Mouse (Mus musculus): ENCODE measurements around the gene Gm28230. TPM values are rescaled to one million over a fixed set of nuclear protein-coding genes. Genes with fewer than 3 reads are reported as not detected.

The Gm28230 gene
- total RNA-seq, 2 experiments from 2014 or later: 0.12 TPM; not detected in 1

DNA sequence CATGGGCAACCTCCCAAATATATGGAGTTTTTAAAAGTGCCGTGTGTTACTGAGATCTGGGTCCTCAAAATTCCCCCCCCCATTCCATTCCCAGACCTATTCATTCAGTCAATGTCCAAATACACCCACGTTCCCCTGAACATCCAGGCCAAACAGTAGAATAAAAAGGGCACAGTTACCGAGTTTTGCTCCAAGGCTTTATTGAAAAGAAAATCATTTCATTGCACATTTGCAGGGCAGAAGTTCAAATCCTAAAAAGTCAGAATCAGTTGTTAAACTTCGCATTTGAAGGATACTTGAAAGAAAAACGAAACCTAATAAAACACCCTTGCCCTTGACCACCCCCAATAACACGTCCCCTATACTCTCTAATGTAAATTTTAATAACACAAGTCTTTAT, 23.7 kb upstream of the Gm28230 start:
- no peak for DNase-seq
- intact Hi-C loops (cut with DNase I): loop anchor here (2.0 to 5.0 kb wide), 4 partner anchors 259 to 449 kb away; no protein-coding TSS in a partner anchor

DNA sequence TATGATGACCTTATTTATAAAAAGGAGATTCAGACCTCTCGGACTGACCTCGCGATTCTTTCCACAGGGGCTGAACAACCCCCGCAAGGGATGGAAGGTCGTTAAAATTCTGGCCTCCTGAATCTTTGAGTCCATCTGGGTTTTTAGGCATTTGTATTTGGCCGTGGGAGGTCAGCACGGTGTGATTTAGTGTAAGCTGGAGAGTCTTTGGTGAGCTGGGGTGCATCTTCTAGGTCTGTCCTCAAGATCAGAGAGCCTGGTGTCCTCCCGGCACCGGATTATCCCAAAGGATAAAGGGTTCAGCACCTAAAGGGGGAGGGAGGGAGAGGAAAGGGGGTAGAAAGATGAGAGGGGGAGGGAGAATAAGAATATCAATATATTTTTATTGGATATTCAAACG, 23.2 kb upstream of the Gm28230 start:
- intact Hi-C loops (cut with DNase I): loop anchor here (2.0 to 5.0 kb wide), 4 partner anchors 259 to 449 kb away; no protein-coding TSS in a partner anchor
- no peak for DNase-seq

DNA sequence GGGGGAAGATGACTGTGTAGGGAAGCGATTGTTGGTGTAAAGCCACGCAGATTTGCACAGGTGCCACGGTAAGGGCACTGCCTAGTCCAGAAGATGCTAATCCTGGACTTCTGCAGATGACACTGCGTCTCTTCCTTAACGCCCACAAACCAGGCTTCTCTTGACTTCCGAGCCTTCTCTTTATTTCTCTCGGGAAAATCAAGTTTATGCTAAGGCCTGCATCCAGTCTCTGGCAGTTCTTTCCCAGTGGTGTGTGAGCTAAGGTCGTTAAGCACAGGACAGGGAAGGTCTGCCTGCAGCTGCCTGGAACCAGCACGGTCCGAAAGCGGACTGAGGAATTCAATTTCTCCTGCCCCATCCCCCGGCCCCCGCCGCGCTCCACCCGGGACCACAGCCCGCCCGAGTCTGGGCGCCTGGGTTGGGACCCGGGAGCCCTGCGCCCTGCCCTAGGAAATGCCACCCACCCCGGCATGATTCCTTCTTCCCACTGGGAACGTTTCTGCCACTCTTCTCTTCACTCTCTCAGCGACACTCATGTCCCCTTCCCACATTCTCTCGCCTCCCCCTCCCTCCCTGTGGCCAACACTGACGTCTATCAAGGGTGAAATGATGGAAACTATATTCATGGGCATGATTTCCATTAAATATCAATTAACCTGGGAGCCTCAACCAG, 22.7 kb upstream of the Gm28230 start:
- no peak for DNase-seq
- intact Hi-C loops (cut with DNase I): loop anchor here (2.0 to 5.0 kb wide), 4 partner anchors 258 to 448 kb away; no protein-coding TSS in a partner anchor

DNA sequence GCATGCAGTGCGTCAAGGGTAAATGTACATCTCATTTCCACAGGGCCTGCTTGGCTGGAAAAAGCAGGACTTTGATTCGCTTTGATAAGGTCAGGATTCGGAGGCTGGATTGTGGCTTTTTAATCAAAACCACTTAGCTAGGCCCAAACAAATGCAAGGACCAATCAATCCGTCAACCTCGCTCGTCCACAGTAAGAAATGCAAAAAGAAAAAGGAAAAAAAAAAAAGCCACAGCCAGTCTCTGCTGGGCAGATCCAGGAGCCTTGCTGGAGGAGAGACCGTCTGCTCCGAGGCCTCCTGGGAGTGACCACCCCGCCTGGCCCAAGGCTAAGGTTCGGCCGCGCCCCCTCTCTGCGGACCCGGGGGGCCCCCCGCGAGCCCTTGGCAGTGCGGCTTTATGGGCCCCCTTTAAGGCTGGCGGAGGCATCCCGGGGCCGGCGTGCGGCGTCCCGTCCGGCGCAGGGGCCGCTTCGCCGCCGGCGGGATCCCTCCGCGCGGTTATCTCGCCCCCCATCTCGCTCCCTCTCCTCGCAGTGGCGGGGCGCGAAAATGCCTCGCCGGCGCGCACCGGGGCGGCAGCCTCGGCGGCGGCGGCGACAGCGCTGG, 22.0 kb upstream of the Gm28230 start, which contains the start of gene Hoxd8:
Hoxd8 (plus strand) TSS at position 223 of the 606 bp plus-strand sequence.
- peak; percentile 66 to 70 for DNase-seq

DNA sequence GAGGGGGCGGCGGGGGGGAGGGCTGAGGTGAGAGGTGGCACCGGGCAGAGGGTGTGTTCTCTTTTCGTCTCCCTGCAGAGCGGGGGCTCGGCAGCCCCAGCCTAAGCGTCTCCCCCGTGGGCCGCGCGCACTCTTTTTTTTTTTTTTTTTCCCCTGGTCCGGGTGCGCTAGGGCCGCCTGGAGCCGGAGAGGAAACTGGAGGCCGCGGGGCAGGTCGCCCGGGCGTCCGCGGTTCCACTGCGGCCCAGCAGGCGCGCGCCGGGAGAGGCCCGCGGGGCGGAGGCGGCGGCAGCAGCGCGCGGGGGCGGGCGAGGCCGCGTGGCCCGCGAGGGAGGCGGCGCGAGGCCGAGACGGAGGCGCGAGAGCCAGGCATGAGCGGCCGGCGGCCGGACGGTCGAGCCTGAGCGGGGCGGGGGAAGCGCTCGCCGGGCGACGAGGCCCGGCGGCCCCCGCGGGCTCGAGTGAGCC, 21.5 kb upstream of the Gm28230 start:
- no peak for DNase-seq

More for the DNA sequence above, 22.0 kb upstream of the Gm28230 start, which contains the start of gene Hoxd8:
- intact Hi-C loops (cut with DNase I): loop anchor here (5.0 kb wide), 3 partner anchors 258 to 448 kb away; no protein-coding TSS in a partner anchor

DNA sequence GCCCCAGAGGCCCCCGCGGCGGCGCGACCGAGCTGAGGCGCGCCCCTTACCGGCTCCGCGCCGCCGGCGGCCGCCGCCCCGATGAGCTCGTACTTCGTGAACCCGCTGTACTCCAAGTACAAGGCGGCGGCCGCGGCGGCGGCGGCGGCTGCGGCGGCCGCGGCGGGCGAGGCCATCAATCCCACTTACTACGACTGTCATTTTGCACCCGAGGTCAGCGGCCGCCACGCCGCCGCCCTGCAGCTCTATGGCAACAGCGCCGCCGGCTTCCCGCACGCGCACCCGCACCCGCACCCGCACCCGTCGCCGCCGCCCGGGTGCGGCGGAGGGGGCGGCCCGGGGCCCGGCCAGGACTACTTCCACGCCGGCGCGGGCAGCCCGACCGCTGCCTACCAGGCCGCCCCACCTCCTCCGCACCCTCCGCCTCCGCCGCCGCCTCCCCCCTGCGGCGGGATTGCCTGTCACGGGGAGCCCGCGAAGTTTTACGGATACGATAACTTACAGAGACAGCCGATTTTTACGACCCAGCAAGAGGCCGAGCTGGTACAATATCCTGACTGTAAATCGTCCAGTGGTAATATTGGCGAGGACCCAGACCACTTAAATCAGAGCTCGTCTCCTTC, 20.9 kb upstream of the Gm28230 start:
- intact Hi-C loops (cut with DNase I): loop anchor here (5.0 kb wide), 1 partner anchor 882 kb away; no protein-coding TSS in a partner anchor
- no peak for DNase-seq

More for the DNA sequence above, 21.5 kb upstream of the Gm28230 start:
- intact Hi-C loops (cut with DNase I): loop anchor here (5.0 kb wide), 4 partner anchors 257 to 882 kb away; no protein-coding TSS in a partner anchor

DNA sequence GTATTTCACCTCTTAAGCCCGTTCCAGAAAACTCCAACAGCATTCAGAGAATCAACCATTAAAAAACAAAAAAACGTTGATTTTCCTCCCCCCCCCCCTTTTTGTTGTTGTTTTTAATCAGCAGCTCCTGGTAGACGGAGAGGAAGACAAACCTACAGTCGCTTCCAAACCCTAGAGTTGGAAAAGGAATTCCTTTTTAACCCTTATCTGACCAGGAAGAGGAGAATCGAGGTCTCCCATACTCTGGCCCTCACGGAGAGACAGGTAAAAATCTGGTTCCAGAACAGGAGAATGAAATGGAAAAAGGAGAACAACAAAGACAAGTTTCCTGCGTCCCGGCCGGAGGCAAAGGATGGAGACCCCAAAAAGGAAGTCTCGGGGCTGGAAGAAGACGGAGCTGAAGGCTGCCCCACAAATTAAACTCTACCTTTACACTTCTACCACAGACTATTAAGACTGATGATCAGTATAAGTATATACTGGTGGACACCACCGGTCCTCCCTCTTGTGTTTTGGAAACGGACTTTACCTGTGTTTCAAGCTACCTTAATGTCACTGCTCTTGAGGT, 20.1 kb upstream of the Gm28230 start:
- no peak for DNase-seq
- intact Hi-C loops (cut with DNase I): loop anchor here (5.0 kb wide), 1 partner anchor 881 kb away; no protein-coding TSS in a partner anchor

DNA sequence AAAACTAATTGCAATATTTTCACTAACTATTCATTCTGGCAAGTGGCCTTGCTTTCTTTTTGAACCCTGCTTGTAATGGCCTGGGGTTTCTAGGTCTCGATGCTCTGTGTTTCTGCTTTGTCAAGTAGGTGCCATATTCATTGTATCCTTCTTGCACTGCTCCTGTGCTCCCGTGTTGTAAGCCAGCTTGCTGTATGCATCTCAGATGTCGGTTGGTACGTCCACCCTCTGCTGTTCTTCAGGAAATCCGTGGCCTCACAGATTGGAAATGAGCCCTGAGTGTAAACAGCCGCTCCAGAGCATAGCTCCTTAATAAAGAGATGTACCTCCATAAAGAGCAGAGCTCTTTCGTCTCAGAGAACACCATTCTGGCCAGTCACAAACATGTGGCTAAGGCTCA, 18.9 kb upstream of the Gm28230 start:
- no peak for DNase-seq
- intact Hi-C loops (cut with DNase I): loop anchor here (5.0 kb wide), 1 partner anchor 880 kb away; no protein-coding TSS in a partner anchor

DNA sequence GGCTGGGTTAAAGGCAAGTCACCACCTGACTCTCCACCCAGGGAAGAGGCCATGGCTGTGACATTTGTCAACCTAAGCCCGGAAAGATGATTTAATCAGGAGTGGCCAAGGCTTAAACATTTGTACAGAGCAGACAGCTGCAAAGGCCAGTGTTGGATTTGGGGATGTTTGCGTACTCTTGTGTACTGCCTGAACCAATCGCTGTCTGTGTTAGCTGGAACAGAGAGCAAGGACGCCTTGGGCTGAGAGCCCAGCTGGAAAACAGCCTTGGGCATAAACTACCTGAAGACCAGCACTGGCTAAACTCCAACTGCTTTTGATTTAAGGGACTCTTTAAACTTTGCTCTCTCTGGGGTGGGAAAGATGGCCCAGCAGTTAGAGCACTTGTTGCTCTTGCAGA, 17.9 kb upstream of the Gm28230 start:
- intact Hi-C loops (cut with DNase I): loop anchor here (5.0 kb wide), 1 partner anchor 879 kb away; no protein-coding TSS in a partner anchor
- DNase-seq: no peak

DNA sequence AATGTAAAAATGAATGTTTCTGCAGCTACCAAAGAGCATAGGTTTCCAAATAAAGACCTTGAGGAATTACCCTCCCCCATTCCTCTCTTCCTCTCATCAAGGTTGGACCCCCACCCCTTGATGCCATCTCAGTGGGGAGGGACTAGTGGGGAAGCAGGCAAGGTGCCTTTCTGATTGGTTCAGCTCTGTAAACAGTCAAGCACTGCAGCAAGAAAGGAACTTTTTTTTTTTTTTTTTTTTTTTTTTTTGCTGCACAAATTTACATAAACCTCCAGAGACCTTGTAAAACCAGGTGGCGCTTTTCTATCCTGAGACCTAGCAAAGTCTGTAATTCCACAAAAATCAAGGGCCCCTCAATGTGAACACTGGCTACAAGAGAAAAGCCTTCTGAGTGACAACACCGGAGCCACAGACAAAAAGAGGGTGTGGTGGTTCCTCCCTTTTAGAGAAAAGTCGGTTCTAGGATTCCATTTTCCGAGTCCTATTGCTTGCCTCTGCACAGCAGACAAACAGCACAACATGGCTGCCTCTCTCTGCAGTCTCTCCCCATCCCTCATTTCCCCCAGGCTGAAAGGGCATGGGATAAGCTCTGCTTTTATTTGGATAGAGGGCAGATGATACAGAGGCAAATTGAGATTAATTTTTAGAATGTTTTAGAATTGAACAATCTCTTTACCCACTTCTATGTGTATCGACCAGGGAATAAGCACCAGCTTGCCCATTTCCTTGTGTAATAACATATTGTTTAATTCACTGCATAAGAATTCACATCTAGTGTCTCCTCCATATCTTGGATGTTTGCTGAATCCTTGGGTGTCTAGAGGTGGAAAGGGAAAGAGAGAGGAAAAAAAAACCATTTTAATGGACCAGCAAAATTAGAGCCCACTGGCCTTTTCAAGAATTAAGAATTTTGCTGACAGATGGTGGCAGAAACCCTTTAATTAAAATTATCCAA, 16.8 kb upstream of the Gm28230 start:
- no peak for DNase-seq
- intact Hi-C loops (cut with DNase I): loop anchor here (5.0 kb wide), 1 partner anchor 878 kb away; no protein-coding TSS in a partner anchor

DNA sequence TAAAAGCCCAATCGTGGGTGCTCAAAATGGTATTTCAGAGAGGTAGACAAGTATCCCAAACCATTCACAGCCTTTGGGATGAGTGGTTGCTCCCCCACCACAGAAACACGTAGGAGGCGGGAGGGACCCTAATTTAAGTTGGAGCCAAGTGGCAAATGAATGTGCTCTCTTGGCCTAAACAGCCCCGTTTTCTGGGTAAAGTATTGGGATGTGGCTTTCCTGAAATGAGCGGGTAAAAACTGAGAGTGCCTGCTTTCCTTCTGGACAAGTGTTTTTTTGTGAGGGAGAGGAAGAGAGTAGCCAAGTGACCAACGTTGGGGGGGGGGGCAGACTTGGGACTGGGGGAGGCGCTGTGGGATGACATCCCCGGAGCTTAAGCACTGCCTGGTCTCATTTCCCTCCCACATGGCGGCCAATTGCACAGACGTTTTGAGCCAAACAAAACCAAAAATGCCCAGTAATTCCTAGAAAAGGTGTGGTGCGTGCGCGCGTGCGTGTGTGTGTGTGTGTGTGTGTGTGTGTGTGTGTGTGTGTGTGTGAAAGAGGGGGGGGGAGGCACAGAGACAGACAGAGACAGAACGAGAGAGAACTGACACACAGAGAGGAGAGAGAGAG, 15.5 kb upstream of the Gm28230 start:
- DNase-seq: no peak
- intact Hi-C loops (cut with DNase I): no loop called here

DNA sequence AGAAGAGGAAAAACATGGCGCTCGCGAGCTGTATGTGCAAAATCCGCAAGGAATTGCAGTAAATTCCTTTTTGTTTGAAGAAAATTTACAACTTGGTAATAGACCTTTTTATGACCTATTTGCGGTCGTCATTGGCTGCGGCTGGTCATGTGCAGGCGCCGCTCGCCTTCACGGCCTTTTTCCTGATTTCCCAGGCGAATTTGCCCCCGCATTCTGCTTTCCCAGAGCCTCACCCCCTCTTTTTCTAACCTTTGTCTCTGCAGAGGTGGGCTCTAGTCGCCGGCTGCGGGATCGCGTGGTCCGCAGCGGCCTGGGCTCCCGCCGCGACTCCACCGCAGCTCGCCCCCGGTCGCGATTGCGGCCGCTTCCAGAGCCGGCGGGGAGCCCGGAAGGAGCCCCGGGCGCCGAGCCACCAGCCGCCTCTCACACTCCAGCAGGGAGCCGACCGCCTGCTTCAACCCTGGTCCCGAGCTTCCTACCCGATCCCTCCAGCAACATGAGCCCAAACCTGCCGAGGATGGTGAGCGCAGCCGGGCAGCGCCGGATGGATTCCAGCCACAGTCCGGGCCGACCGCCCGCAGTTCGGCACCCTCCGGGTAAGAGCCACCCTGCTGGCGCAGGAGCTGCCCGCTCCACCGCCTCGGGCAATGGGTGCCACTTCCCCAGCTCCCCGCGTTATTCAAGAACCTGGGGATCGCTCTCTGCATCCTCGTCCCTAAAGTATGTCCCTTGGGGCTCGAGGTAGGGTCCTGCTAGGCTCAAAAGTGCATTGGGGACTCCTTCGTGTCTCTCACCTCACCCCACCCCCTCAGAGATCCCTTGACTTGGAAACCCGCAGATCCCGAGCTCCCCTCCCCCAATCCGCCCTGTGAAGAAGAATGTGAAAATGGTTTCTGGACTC, 14.6 kb upstream of the Gm28230 start, which contains the start of the genes Hoxd3 and Hoxd4:
Hoxd3 (plus strand) TSS at position 207 of the 901 bp plus-strand sequence.
Hoxd4 (plus strand) TSS at position 209 of the 901 bp plus-strand sequence.
- DNase-seq: peak in 1 of 2 experiments; percentile 66
- intact Hi-C loops (cut with DNase I): no loop called here

DNA sequence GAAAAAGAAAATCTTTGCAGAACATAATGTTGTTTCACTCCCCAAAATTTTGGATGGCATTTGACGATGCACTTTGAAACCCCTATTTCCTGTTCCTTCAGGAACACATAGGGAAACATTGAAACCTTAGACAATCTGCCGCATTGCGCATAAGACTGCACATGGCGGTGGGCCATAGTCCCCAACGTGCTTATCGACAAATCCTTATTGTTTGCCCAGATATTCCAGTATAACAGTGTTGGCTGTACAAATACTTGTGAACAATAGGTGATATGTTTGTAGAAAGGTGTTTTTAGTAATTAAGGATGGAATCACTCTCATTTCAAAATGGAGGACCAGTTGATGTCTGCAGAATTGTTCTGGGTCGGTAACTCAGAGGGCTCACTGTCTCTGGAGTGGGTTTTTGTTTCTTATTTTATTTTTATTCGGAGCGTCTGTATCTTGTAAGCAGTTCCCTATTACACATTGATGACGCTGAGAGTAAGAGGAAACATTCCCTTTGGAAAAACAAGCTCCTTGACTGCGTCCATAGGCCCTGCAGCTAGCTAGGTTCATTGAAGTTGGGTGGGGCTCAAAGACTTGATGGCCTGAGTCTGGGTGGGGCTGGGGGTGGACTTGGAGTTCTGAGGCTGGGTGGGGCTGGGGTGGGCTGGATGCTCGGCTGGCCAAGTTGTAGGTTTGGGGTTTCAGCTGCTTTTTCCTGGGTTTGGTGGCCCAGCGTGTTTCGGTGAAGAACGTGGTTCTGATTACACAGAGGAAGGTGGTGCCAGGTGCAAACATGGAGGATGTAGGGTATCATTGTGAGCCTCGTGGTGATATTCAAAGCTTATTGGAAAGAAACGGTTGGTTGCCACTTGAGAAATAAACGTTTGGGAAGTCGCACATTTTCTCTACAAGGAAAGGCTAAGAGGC, 13.0 kb upstream of the Gm28230 start:
- intact Hi-C loops (cut with DNase I): no loop called here
- no peak for DNase-seq

DNA sequence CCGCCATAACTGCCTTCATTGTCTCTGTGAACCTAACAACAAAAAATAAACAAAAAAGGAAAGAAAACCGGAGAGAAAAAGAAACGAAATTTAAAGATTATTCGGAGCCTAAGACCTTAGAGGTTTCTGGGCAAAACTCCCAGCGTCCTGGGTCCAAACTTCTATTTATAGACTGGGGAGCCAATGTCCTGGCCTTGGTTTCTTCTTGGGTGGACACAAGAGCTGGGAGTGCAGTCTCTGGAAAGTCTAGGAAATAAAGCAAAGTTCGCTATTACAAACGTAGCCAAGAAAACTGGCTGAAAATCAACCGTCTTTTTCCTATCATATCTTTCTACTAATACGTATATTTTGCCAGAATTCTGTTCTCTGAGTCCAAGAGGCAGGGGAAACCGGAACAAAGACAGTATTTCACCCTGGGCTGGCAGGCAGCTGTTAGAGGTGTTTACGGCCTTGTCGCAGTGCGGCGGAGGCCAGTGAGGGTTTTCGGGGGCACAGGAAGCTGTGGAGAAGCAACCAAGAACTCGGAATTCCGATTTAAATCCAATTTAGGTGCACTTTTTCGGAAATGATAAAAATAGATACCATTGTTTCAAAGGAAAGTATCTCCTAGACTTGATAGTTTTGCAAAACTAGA, 12.3 kb upstream of the Gm28230 start:
- intact Hi-C loops (cut with DNase I): no loop called here
- DNase-seq: no peak

DNA sequence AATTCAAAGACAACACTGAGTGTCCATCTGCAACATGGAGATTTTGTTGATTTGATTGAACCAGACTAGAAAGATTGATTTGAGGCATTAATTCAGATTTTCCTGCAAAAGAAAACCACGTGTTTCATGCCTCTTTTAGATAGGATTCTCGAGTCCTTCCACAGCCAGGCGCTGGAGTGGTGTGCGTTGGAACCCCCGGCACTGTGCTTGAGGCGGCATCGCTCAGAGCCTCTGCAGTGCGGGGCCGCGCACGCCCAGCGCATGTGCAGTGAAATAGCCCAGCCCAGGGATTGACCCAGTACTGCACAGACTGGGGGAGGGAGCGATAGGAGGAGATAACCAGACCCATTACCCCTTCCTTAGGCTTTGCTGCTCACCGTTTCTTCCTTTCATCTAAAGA, 11.6 kb upstream of the Gm28230 start:
- no peak for DNase-seq
- intact Hi-C loops (cut with DNase I): loop anchor here (5.0 kb wide), 1 partner anchor 337 kb away; no protein-coding TSS in a partner anchor

All from gastrocnemius, postnatal 36 days (tissue).